Mouse (Mus musculus) MEL (cell line): ENCODE results near the gene Wnt9a. TPM values are rescaled to one million over a fixed set of nuclear protein-coding genes. Genes with fewer than 3 reads are reported as not detected.

ENCODE experiments used
- DNase-seq: peaks from one replicate; pipeline ENCODE4 v3.0.0; 2011; ENCODE audit warnings: low read depth, low spot score
- H3K27ac ChIP-seq: 2 replicates; pipeline ENCODE4 v1.5.1; 2012; ENCODE audit warnings: low read depth, mild to moderate bottlenecking, control low read depth, low read length, moderate library complexity; ENCODE audit not compliant: control insufficient read depth
- H3K27me3 ChIP-seq, 2 experiments: fragments of 150-350 bp in 1 of 2; sonication (generic) in 1 of 2; 2 replicates each; pipeline ENCODE4 v1.6.1; 2012; ENCODE audit warnings: low read length in 2 of 2, mild to moderate bottlenecking in 2 of 2, improper control_type of control experiment in 1 of 2, moderate library complexity in 1 of 2; ENCODE audit not compliant: insufficient read depth in 2 of 2, control insufficient read depth in 1 of 2
- H3K36me3 ChIP-seq, 2 experiments: 2 replicates each; pipeline ENCODE4 v1.6.1; 2012 to 2014; ENCODE audit warnings: low read length in 2 of 2, improper control_type of control experiment in 1 of 2, inconsistent platforms in 1 of 2, mild to moderate bottlenecking in 1 of 2; ENCODE audit not compliant: insufficient read depth in 2 of 2, control insufficient read depth in 1 of 2
- H3K4me1 ChIP-seq, 2 experiments: fragments of 150-350 bp in 1 of 2; sonication (generic) in 1 of 2; 2 replicates each; pipeline ENCODE4 v1.6.1; 2012; ENCODE audit warnings: low read length in 2 of 2, improper control_type of control experiment in 1 of 2, mild to moderate bottlenecking in 1 of 2; ENCODE audit not compliant: insufficient read depth in 2 of 2, control insufficient read depth in 1 of 2
- H3K4me3 ChIP-seq, 2 experiments: fragments of 150-350 bp in 1 of 2; sonication (generic) in 1 of 2; 2 replicates each; pipeline ENCODE4 v1.5.1; 2012; ENCODE audit warnings: low read depth in 2 of 2, low read length in 2 of 2, mild to moderate bottlenecking in 2 of 2, moderate library complexity in 2 of 2, control low read depth in 1 of 2, improper control_type of control experiment in 1 of 2; ENCODE audit not compliant: control insufficient read depth in 1 of 2, insufficient read depth in 1 of 2
- H3K79me2 ChIP-seq: 2 replicates; pipeline ENCODE4 v1.6.1; 2012; ENCODE audit warnings: mild to moderate bottlenecking, low read length, moderate library complexity; ENCODE audit not compliant: control insufficient read depth, poor library complexity, insufficient read depth
- H3K9ac ChIP-seq: 2 replicates; pipeline ENCODE4 v1.6.1; 2012; ENCODE audit warnings: low read depth, mild to moderate bottlenecking, control low read depth, low read length, moderate library complexity; ENCODE audit not compliant: control insufficient read depth, poor library complexity, severe bottlenecking
- H3K9me3 ChIP-seq: fragments of 150-350 bp; sonication (generic); replicated peaks from 2 replicates; pipeline ENCODE4 v1.6.1; 2012; ENCODE audit warnings: mild to moderate bottlenecking, low read length, improper control_type of control experiment, moderate library complexity; ENCODE audit not compliant: insufficient read depth
- CHD2 ChIP-seq: IDR thresholded peaks from 2 replicates; pipeline ENCODE4 v1.6.1; 2011; ENCODE audit warnings: low read length, improper control_type of control experiment
- E2F4 ChIP-seq: IDR thresholded peaks from 2 replicates; pipeline ENCODE4 v1.6.1; 2011; ENCODE audit warnings: low read depth, low read length, improper control_type of control experiment, borderline replicate concordance
- ETS1 ChIP-seq: IDR thresholded peaks from 2 replicates; pipeline ENCODE4 v1.6.1; 2012; ENCODE audit warnings: low read depth, mild to moderate bottlenecking, inconsistent platforms, low read length, improper control_type of control experiment, moderate library complexity
- GABPA ChIP-seq: IDR thresholded peaks from 2 replicates; pipeline ENCODE4 v1.6.1; 2012; ENCODE audit warnings: low read depth, mild to moderate bottlenecking, inconsistent platforms, low read length, improper control_type of control experiment, moderate library complexity
- JUND ChIP-seq: IDR thresholded peaks from 2 replicates; pipeline ENCODE4 v1.6.1; 2011; ENCODE audit warnings: low read depth, mild to moderate bottlenecking, improper control_type of control experiment, low read length
- MAFK ChIP-seq: IDR thresholded peaks from 2 replicates; pipeline ENCODE4 v1.6.1; 2011; ENCODE audit warnings: low read depth, mild to moderate bottlenecking, low read length, improper control_type of control experiment, borderline replicate concordance
- MAZ ChIP-seq: IDR thresholded peaks from 2 replicates; pipeline ENCODE4 v1.6.1; 2012; ENCODE audit warnings: low read depth, mild to moderate bottlenecking, inconsistent platforms, low read length, improper control_type of control experiment
- MEF2A ChIP-seq: IDR thresholded peaks from 2 replicates; pipeline ENCODE4 v1.6.1; 2014; ENCODE audit warnings: low read depth, mild to moderate bottlenecking, inconsistent platforms, low read length, improper control_type of control experiment; ENCODE audit not compliant: poor library complexity, insufficient replicate concordance, severe bottlenecking; ENCODE audit errors: extremely low read depth
- MYC ChIP-seq: IDR thresholded peaks from 2 replicates; pipeline ENCODE4 v1.6.1; 2011; ENCODE audit warnings: low read depth, mild to moderate bottlenecking, low read length, improper control_type of control experiment, moderate library complexity
- NELFE ChIP-seq: IDR thresholded peaks from 2 replicates; pipeline ENCODE4 v1.6.1; 2011; ENCODE audit warnings: low read depth, low read length, improper control_type of control experiment
- POLR2A ChIP-seq, 2 experiments: IDR thresholded peaks; 2 replicates each; pipeline ENCODE4 v1.6.1; 2011 to 2012; ENCODE audit warnings: low read length in 2 of 2, mild to moderate bottlenecking in 2 of 2, control low read depth in 1 of 2, improper control_type of control experiment in 1 of 2, low read depth in 1 of 2, moderate library complexity in 1 of 2; ENCODE audit not compliant: control insufficient read depth in 1 of 2, insufficient read depth in 1 of 2, poor library complexity in 1 of 2
- POLR2AphosphoS2 ChIP-seq: IDR thresholded peaks from 2 replicates; pipeline ENCODE4 v1.6.1; 2011; ENCODE audit warnings: low read length, improper control_type of control experiment
- POLR2AphosphoS5 ChIP-seq: IDR thresholded peaks from 2 replicates; pipeline ENCODE4 v1.6.1; 2012; ENCODE audit warnings: low read depth, borderline replicate concordance, mild to moderate bottlenecking, inconsistent platforms, low read length, moderate library complexity, mixed read lengths
- RAD21 ChIP-seq: IDR thresholded peaks from 2 replicates; pipeline ENCODE4 v1.6.1; 2011; ENCODE audit warnings: mild to moderate bottlenecking, low read depth, low read length, improper control_type of control experiment
- RCOR1 ChIP-seq: IDR thresholded peaks from 2 replicates; pipeline ENCODE4 v1.6.1; 2012; ENCODE audit warnings: low read depth, mild to moderate bottlenecking, inconsistent platforms, low read length, improper control_type of control experiment
- SMC3 ChIP-seq: IDR thresholded peaks from 2 replicates; pipeline ENCODE4 v1.6.1; 2011; ENCODE audit warnings: low read depth, low read length, improper control_type of control experiment
- TCF12 ChIP-seq: IDR thresholded peaks from 2 replicates; pipeline ENCODE4 v1.6.1; 2014; ENCODE audit warnings: low read depth, mild to moderate bottlenecking, inconsistent platforms, low read length, improper control_type of control experiment, moderate library complexity
- UBTF ChIP-seq: IDR thresholded peaks from 2 replicates; pipeline ENCODE4 v1.6.1; 2012; ENCODE audit warnings: low read depth, mild to moderate bottlenecking, inconsistent platforms, low read length, improper control_type of control experiment, moderate library complexity, borderline replicate concordance; ENCODE audit not compliant: insufficient read depth
- ZKSCAN1 ChIP-seq: IDR thresholded peaks from 2 replicates; pipeline ENCODE4 v1.6.1; 2012; ENCODE audit warnings: low read depth, mild to moderate bottlenecking, inconsistent platforms, low read length, improper control_type of control experiment, moderate library complexity
- ZNF384 ChIP-seq: IDR thresholded peaks from 2 replicates; pipeline ENCODE4 v1.6.1; 2012; ENCODE audit warnings: low read depth, mild to moderate bottlenecking, inconsistent platforms, low read length, improper control_type of control experiment
- polyA plus RNA-seq, 2 experiments: library from polyadenylated mRNA; stranded (reverse) in 1 of 2; unstranded in 1 of 2; fragments of >175 nt in 1 of 2; fragments of >200 nt in 1 of 2; gene quantifications; 2 replicates each; pipeline versions ENCODE4 v1.2.1 to v1.2.4; 2012; ENCODE audit warnings: low replicate concordance in 2 of 2, low read depth in 1 of 2; ENCODE audit not compliant: insufficient read length in 2 of 2, insufficient read depth in 1 of 2, missing spikeins in 1 of 2
- total RNA-seq: library from RNA; depleted of rRNA; stranded (reverse); fragments of 300-350 nt; gene quantifications from 2 replicates; pipeline ENCODE4 v1.2.3, GENCODE M21; 2012

The Wnt9a gene
- total and polyA plus RNA-seq, 3 experiments: not detected

GRCm38 (mm10) chr11:59364007-59364406, 57.3 kb downstream of the Wnt9a start:
- H3K36me3 ChIP-seq: peaks cover 0 to 9% of the 10 kb centered on the region in 2 experiments; a peak in 2 of 4 replicates
- no peak overlapping the region for H3K27ac ChIP-seq
- no peak overlapping the region for H3K4me3 ChIP-seq
- H3K4me1 ChIP-seq: peaks cover 2 to 17% of the 10 kb centered on the region in 2 experiments; a peak in 3 of 4 replicates
- H3K9me3 ChIP-seq: no peaks in the 10 kb centered on the region
- TF ChIP-seq ETS1 (no peak), MYC (no peak), E2F4 (no peak), MEF2A (no peak), MAFK (no peak), ZKSCAN1 (no peak), UBTF (no peak), RCOR1 (no peak), CHD2 (no peak), NELFE (no peak), ZNF384 (no peak), POLR2AphosphoS5 (no peak), POLR2A (IDR thresholded peaks at IDR 0.05; ENCODE audit: control insufficient read depth in 1 of 2, insufficient read depth in 1 of 2, low read depth in 1 of 2, low read length in 2 of 2, poor library complexity in 1 of 2) (no peak), MAZ (no peak), JUND (no peak), GABPA (no peak), TCF12 (no peak)
- no peak overlapping the region for H3K9ac ChIP-seq
- H3K79me2 ChIP-seq: no peaks in the 10 kb centered on the region
- H3K27me3 ChIP-seq: no peaks in the 10 kb centered on the region
- DNase-seq: no peak

GRCm38 (mm10) chr11:59364417-59364816, 57.7 kb downstream of the Wnt9a start:
- no peak for TF ChIP-seq POLR2AphosphoS2
- no peak for TF ChIP-seq ZKSCAN1
- no peak for TF ChIP-seq SMC3
- TF ChIP-seq RAD21: no peak
- no peak for TF ChIP-seq MYC
- Histone ChIP-seq H3K27me3 (peaks cover 0 to 1% of the 10 kb centered on the region in 2 experiments; a peak in 1 of 4 replicates), H3K4me1 (peaks cover 2 to 18% of the 10 kb centered on the region in 2 experiments; a peak in 3 of 4 replicates), H3K4me3 (no peak overlapping the region), H3K9ac (no peak overlapping the region), H3K36me3 (peaks cover 0 to 9% of the 10 kb centered on the region in 2 experiments; a peak in 2 of 4 replicates), H3K79me2 (no peaks in the 10 kb centered on the region), H3K9me3 (no peaks in the 10 kb centered on the region), H3K27ac (no peak overlapping the region)
- DNase-seq: no peak
